Mouse (Mus musculus) heart, postnatal 0 days (tissue): Measurements from ENCODE around the gene Tcf25. TPM values are rescaled to one million over a fixed set of nuclear protein-coding genes. Genes with fewer than 3 reads are reported as not detected.

Experiments used
- ATAC-seq: fragments of 200-750 bp; cut with Nextera tagmentation; 2 replicates; pipeline ENCODE4 v1.8.0; 2017; ENCODE audit warnings: low read depth, moderate number of reproducible peaks, moderate library complexity; ENCODE audit not compliant: insufficient read depth
- DNase-seq: peaks from one replicate; pipeline ENCODE4 v3.0.0-alpha.2; 2016; ENCODE audit warnings: low spot score
- H3K27ac ChIP-seq: fragments of 300-500 bp; sonication (generic); 2 replicates; pipeline ENCODE4 v1.5.1; 2014; ENCODE audit warnings: low read depth, mild to moderate bottlenecking
- H3K27me3 ChIP-seq: fragments of 300-500 bp; sonication (generic); 2 replicates; pipeline ENCODE4 v1.6.1; 2014; ENCODE audit warnings: low read length, mixed read lengths; ENCODE audit not compliant: control insufficient read depth, insufficient read depth
- H3K36me3 ChIP-seq: fragments of 300-500 bp; sonication (generic); replicated peaks from 2 replicates; pipeline ENCODE4 v1.6.1; 2014; ENCODE audit warnings: low read length, mixed read lengths; ENCODE audit not compliant: control insufficient read depth, insufficient read depth
- H3K4me1 ChIP-seq: fragments of 300-500 bp; sonication (generic); 2 replicates; pipeline ENCODE4 v1.6.1; 2014; ENCODE audit warnings: antibody characterized with exemption; ENCODE audit not compliant: control insufficient read depth, insufficient read depth
- H3K4me2 ChIP-seq: fragments of 300-500 bp; sonication (generic); 2 replicates; pipeline ENCODE4 v1.6.1; 2014; ENCODE audit warnings: low read depth, mild to moderate bottlenecking, low read length, moderate library complexity
- H3K4me3 ChIP-seq: fragments of 300-500 bp; sonication (generic); 2 replicates; pipeline ENCODE4 v1.5.1; 2014; ENCODE audit warnings: low read depth, low read length
- H3K9ac ChIP-seq: fragments of 300-500 bp; sonication (generic); replicated peaks from 2 replicates; pipeline ENCODE4 v1.6.1; 2014; ENCODE audit warnings: low read depth, low read length, mixed read lengths
- H3K9me3 ChIP-seq: fragments of 300-500 bp; sonication (generic); replicated peaks from 2 replicates; pipeline ENCODE4 v1.6.1; 2016; ENCODE audit warnings: low read length; ENCODE audit not compliant: control insufficient read depth
- CTCF ChIP-seq: IDR thresholded peaks from 2 replicates; pipeline ENCODE4 v1.5.1; 2016; ENCODE audit warnings: antibody characterized with exemption, control low read depth, low read depth
- EP300 ChIP-seq: IDR thresholded peaks from 2 replicates; pipeline ENCODE4 v1.6.1; 2016; ENCODE audit warnings: antibody characterized with exemption, low read depth
- WGBS: fragments of 180-500 bp; shearing (Covaris S2); extraction: QIAGEN DNeasy Blood & Tissue Kit; methylation state at CpG from one replicate; pipeline ENCODE4 v1.1.7; 2014; 5-methylcytosine and 5-hydroxymethylcytosine counted together
- polyA plus RNA-seq: library from polyadenylated mRNA; unstranded; fragments of >200 nt; fragmentation: Nextera tagmentation; extraction: Ambion mirVana; gene quantifications from 2 replicates; pipeline ENCODE4 v1.2.1, GENCODE M21; 2015
- total RNA-seq: library from RNA; depleted of rRNA; stranded (reverse); fragments of >200 nt; gene quantifications from 2 replicates; pipeline ENCODE4 v1.2.3, GENCODE M21; 2014; ENCODE audit warnings: low replicate concordance

Tcf25 gene
- total and polyA plus RNA-seq, 2 experiments from 2014 or later: 123 to 172 TPM

- 68% methylated on average over 8 of the region's 8 CpGs for WGBS
Measured at GRCm38 (mm10) chr8:123376106-123376505, 2.6 kb downstream of the Tcf25 start.

GRCm38 (mm10) chr8:123381711-123382110 lies 8.2 kb downstream of the Tcf25 start:
- Histone ChIP-seq H3K9me3 (no peaks in the 10 kb centered on the region), H3K4me3 (no peak overlapping the region), H3K27me3 (no peaks in the 10 kb centered on the region), H3K4me2 (no peak overlapping the region), H3K27ac (no peak overlapping the region), H3K36me3 (peaks cover 56% of the 10 kb centered on the region), H3K4me1 (no peaks in the 10 kb centered on the region), H3K9ac (no peak overlapping the region)
- no peak for ATAC-seq
- WGBS: 80% methylated on average over 4 of the region's 4 CpGs
- no peak for TF ChIP-seq EP300
- DNase-seq: no peak

More at GRCm38 (mm10) chr8:123376106-123376505, 2.6 kb downstream of the Tcf25 start:
- Histone ChIP-seq H3K36me3 (peaks cover 8% of the 10 kb centered on the region; the same call in 1 of the 2 replicates), H3K4me1 (peaks cover 10% of the 10 kb centered on the region; the same call in 1 of the 2 replicates), H3K27me3 (no peaks in the 10 kb centered on the region), H3K4me2 (no peak overlapping the region), H3K27ac (no peak overlapping the region), H3K9ac (0 out of 2 replicates have a peak overlapping the region, but pooled peaks have one; percentile 4), H3K9me3 (no peaks in the 10 kb centered on the region), H3K4me3 (no peak overlapping the region)
- DNase-seq (no peak), ATAC-seq (no peak)
- TF ChIP-seq CTCF: no peak
- TF ChIP-seq EP300: no peak

GRCm38 (mm10) chr8:123382516-123382915 lies 9.0 kb downstream of the Tcf25 start:
- TF ChIP-seq EP300: no peak
- TF ChIP-seq CTCF: no peak
- Histone ChIP-seq H3K36me3 (peaks cover 64% of the 10 kb centered on the region), H3K27ac (no peak overlapping the region), H3K9ac (no peak overlapping the region), H3K27me3 (no peaks in the 10 kb centered on the region), H3K4me1 (no peaks in the 10 kb centered on the region), H3K4me3 (no peak overlapping the region), H3K4me2 (no peak overlapping the region), H3K9me3 (no peaks in the 10 kb centered on the region)
- ATAC-seq (no peak), DNase-seq (no peak)
- 58% methylated on average over 8 of the region's 8 CpGs for WGBS

GRCm38 (mm10) chr8:123384883-123385540 lies 11.5 kb downstream of the Tcf25 start:
- peaks cover 89% of the 10 kb centered on the region for H3K36me3 ChIP-seq
- no peaks in the 10 kb centered on the region for H3K4me1 ChIP-seq
- no peak overlapping the region for H3K9ac ChIP-seq
- H3K4me2 ChIP-seq: no peak overlapping the region
- no peak overlapping the region for H3K4me3 ChIP-seq
- no peaks in the 10 kb centered on the region for H3K9me3 ChIP-seq
- peak; percentile 29 for DNase-seq
- ATAC-seq: no peak
- no peak overlapping the region for H3K27ac ChIP-seq
- 60% methylated on average over 9 of the region's 9 CpGs for WGBS
- H3K27me3 ChIP-seq: no peaks in the 10 kb centered on the region
- TF ChIP-seq CTCF (peak; percentile 58), EP300 (no peak)

GRCm38 (mm10) chr8:123387041-123387440 lies 13.5 kb downstream of the Tcf25 start:
- Histone ChIP-seq H3K4me1 (no peaks in the 10 kb centered on the region), H3K27ac (no peak overlapping the region), H3K9me3 (no peaks in the 10 kb centered on the region), H3K4me3 (no peak overlapping the region), H3K36me3 (peaks cover 100% of the 10 kb centered on the region), H3K4me2 (no peak overlapping the region), H3K27me3 (no peaks in the 10 kb centered on the region), H3K9ac (no peak overlapping the region)
- WGBS: 70% methylated on average over 3 of the region's 3 CpGs
- DNase-seq (no peak), ATAC-seq (no peak)
- TF ChIP-seq CTCF (no peak), EP300 (no peak)

- WGBS: 73% methylated on average over 8 of the region's 8 CpGs
- H3K27ac ChIP-seq: no peak overlapping the region
- peaks cover 100% of the 10 kb centered on the region for H3K36me3 ChIP-seq
- ATAC-seq: no peak
- TF ChIP-seq CTCF (no peak), EP300 (no peak)
- no peak overlapping the region for H3K4me2 ChIP-seq
- H3K4me3 ChIP-seq: no peak overlapping the region
- no peaks in the 10 kb centered on the region for H3K9me3 ChIP-seq
- no peak for DNase-seq
- H3K27me3 ChIP-seq: no peaks in the 10 kb centered on the region
- H3K4me1 ChIP-seq: no peaks in the 10 kb centered on the region
- H3K9ac ChIP-seq: no peak overlapping the region
Measured at GRCm38 (mm10) chr8:123387801-123388200, 14.2 kb downstream of the Tcf25 start.
